In the genomic region with DNA sequence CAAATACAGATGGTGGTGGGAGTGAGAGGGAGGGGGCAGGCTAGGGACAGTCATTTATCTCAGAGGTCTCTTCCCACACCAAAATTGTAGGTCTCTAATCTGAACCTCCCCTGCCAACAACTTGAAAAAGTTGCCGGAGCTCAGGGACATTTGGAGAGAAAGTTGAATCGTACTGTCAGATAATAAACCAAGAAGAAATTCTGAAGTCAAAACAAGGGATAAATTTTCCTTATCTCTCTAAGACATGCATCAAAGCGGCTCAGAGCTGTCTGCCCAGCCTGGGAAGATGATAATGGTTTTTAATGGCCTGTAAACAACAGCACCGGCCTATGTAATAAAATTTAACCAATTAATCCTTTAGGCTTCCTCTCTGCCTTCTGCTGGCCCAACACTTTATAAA, we compare ENCODE assay signal across 16 mouse cellular contexts. TPM values are rescaled to one million over a fixed set of nuclear protein-coding genes. Genes with fewer than 3 reads are reported as not detected.
DNase-seq lines count a peak whose midpoint lies in the region; ATAC-seq and TF ChIP-seq lines count a peak whose summit lies in the region.
"Had no signal": no experiment of that assay in that cellular context is flagged by ENCODE, and none has a peak within 500 bp of the region (broad histone marks: within the 10 kb centered on the region; RNA-seq: fewer than 3 reads in every experiment).

No protein-coding gene starts in this region.

- peak; percentile 40 for ATAC-seq in erythroblast, adult 5-6 weeks (replicated peaks; ENCODE audit: low FRiP score, poor library complexity, severe bottlenecking)
- ATAC-seq in liver, embryonic 16.5 days (ENCODE audit: low read depth): peak; percentile 67
- ATAC-seq: forebrain, embryonic 15.5 days had no signal

- peak overlapping the region; percentile 26; the same call in 1 of the 2 replicates for H3K4me2 ChIP-seq in liver, embryonic 16.5 days (ENCODE audit: low read depth, low read length)
- H3K4me2 ChIP-seq: embryonic facial prominence, embryonic 13.5 days; forebrain, embryonic 15.5 days; heart, embryonic 13.5 days had no signal

- H3K36me3 ChIP-seq in liver, embryonic 16.5 days (ENCODE audit: control insufficient read depth, insufficient read depth): no peaks in the 10 kb centered on the region
- H3K36me3 ChIP-seq: embryonic facial prominence, embryonic 13.5 days; forebrain, embryonic 15.5 days; heart, embryonic 13.5 days had no signal

- H3K4me3 ChIP-seq in bone marrow, adult 2 months (replicated peaks; ENCODE audit: control insufficient read depth, low read depth, low read length): no peak overlapping the region
- no peak overlapping the region for H3K4me3 ChIP-seq in liver, embryonic 16.5 days (ENCODE audit: low read depth, low read length)
- H3K4me3 ChIP-seq: embryonic facial prominence, embryonic 13.5 days; forebrain, embryonic 15.5 days; heart, embryonic 13.5 days; left cerebral cortex, adult 2 months; megakaryocyte, embryonic 14.5 days had no signal

- H3K9me3 ChIP-seq in liver, embryonic 16.5 days (replicated peaks; ENCODE audit: control insufficient read depth, low read length): no peaks in the 10 kb centered on the region
- H3K9me3 ChIP-seq: embryonic facial prominence, embryonic 13.5 days; forebrain, embryonic 15.5 days; heart, embryonic 13.5 days; megakaryocyte, embryonic 14.5 days had no signal

- peak overlapping the region; percentile 86 for H3K27ac ChIP-seq in bone marrow, adult 2 months (ENCODE audit: control insufficient read depth, insufficient read depth, low read depth, low read length, poor library complexity)
- H3K27ac ChIP-seq in liver, embryonic 16.5 days (ENCODE audit: low read length): peak overlapping the region; percentile 78
- H3K27ac ChIP-seq: embryonic facial prominence, embryonic 13.5 days; forebrain, embryonic 15.5 days; heart, embryonic 13.5 days; left cerebral cortex, adult 2 months; stomach, postnatal 0 days had no signal

- H3K9ac ChIP-seq in liver, embryonic 16.5 days (ENCODE audit: low read depth, low read length): peak overlapping the region; percentile 32
- H3K9ac ChIP-seq: embryonic facial prominence, embryonic 13.5 days; forebrain, embryonic 15.5 days; heart, embryonic 13.5 days had no signal

- WGBS in bone marrow, adult 2 months: 49% methylated on average over 4 of the region's 4 CpGs
- 10% methylated on average over 4 of the region's 4 CpGs for WGBS in liver, embryonic 16.5 days (ENCODE audit: insufficient replicate concordance)

- TF ChIP-seq POLR2A in bone marrow, adult 2 months (IDR thresholded peaks at IDR 0.05; ENCODE audit: borderline replicate concordance, control insufficient read depth, low read depth, low read length): no peak

- H3K4me1 ChIP-seq in bone marrow, adult 2 months (ENCODE audit: control insufficient read depth, insufficient read depth, low read length): no peaks in the 10 kb centered on the region; the same call in 1 of the 2 replicates
- H3K4me1 ChIP-seq in liver, embryonic 16.5 days (ENCODE audit: control insufficient read depth, low read depth, low read length): peaks cover 44% of the 10 kb centered on the region

- no peaks in the 10 kb centered on the region for H3K27me3 ChIP-seq in liver, embryonic 16.5 days (ENCODE audit: control insufficient read depth, insufficient read depth, low read depth, low read length)
- H3K27me3 ChIP-seq: embryonic facial prominence, embryonic 13.5 days; forebrain, embryonic 15.5 days; heart, embryonic 13.5 days had no signal

- peak; percentile 22 for DNase-seq in kidney, postnatal 14 days
- DNase-seq in kidney, postnatal 36 days: no peak
- no peak for DNase-seq in lung, postnatal 36 days
- no peak for DNase-seq in layer of hippocampus, adult 11-12 months (ENCODE audit: low spot score)
- DNase-seq: cerebellum, adult 8-10 months; gastrocnemius, postnatal 14 days; kidney, adult 2 months had no signal

- TF ChIP-seq CTCF in bone marrow, adult 2 months (IDR thresholded peaks at IDR 0.05; ENCODE audit: control insufficient read depth, insufficient read depth, low read length): no peak

RNA-seq across cellular contexts. Expression of gene Dpf3, which starts 59.9 kb away (rescaled TPM):
- polyA plus RNA-seq in bone marrow, adult 2 months (2011; ENCODE audit: insufficient read depth, insufficient read length, low replicate concordance, missing spikeins): 24.7 and 25.6 TPM in 2 replicates
- 29.2 and 45.1 TPM in 2 replicates for total RNA-seq in erythroblast, adult 5-6 weeks (2015; ENCODE audit: low replicate concordance)
- 138 and 157 TPM in 2 replicates for total RNA-seq in erythroblast, adult 5-6 weeks (2017; ENCODE audit: low replicate concordance)
- 7.1 and 7.8 TPM in 2 replicates for polyA plus RNA-seq in liver, embryonic 16.5 days (2015; fragmentation: Nextera tagmentation; extraction: Ambion mirVana)
